Mouse (Mus musculus): ENCODE measurements around the gene Cd247.

DNA sequence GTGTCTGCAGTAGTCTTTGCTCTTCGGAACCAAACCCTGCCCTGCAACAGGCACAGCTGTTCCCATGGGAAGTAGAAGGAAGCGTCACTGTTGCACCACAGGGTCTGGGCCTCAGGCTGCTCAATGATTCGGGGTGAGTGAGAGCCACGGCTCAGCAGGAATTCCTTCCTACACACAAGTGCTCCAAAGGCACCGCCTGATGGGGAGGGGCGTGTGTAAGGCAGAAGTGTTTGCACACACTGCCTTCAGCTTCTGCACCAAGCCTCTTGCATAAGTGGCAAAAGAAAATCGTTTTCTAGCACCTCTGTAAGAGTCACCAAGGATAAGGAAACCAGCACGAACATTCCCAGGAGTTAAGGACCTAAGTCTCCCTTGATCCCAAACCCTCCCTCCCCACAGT, 86.2 kb downstream of the Cd247 start:
- TF ChIP-seq CTCF (IDR thresholded peaks at IDR 0.05; ENCODE audit: borderline replicate concordance, insufficient read depth, low read depth, low read length) (no peak), POLR2A (IDR thresholded peaks at IDR 0.05; ENCODE audit: borderline replicate concordance, insufficient read depth, low read length) (no peak)

Measured in cerebellum, adult 2 months (tissue).